Mouse (Mus musculus): Measurements from ENCODE around the gene Fdxr.

Gene Fdxr

DNA sequence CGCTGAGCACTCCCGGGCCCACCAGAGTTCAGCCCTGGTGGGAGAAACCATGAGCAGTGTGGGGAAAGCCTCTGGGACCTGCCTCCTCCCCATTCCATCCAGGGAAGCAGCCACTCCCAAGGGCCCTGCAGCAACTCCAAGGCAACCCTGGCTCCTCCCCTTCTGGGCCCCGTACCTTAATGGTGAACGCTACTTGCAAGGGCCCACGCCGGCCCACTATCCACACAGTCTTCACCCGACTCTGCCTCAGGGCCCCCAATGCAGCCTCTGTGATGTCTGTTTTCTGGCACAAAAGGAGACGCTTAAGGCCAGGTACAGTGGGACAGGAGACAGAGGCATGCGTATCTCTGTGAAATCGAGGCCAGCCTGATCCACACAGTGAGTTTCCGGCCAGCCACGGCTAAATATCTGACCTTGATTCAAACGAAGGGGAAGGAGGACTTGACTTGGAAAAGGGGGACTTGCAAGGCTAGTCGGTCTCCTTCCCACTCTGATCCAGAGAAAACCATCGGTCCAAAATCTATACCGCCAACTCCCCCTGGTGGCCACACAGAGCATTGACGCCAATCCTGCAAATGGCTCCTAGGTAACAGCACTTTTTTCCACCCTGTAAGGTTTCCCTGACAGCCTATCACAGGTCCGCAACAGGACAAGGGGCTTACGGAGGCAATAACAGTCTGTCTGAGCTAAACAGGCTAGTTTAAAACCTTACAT, 6.5 kb downstream of the Fdxr start:
- peak; percentile 84 to 94 for DNase-seq (ENCODE audit: inconsistent age in 2 of 2, low spot score in 1 of 2)

GRCm38 (mm10) chr11:115269330-115270066, 7.4 kb downstream of the Fdxr start:
- DNase-seq (ENCODE audit: inconsistent age in 2 of 2, low spot score in 1 of 2), result peak in 1 of 2 experiments; percentile 55

DNA sequence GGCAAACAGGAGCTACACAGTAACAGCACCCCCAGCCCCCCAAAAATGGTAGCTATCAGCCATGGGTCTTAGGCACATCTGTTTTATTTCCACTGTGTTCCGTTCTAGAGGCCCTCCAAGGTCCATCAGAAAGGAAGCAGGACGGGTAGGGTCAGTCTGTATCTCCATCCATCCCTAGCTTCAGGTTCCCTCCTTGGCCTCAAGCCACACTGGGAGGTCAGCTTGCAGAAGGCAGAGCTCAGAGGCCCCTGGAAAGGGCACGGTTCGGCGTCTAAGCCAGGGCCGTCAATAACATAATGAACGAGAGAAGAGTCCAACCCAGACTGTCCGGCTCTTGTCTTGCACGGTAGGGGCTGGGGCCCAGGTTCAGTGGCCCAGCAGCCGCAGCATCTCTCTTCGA, 8.9 kb downstream of the Fdxr start:
- DNase-seq (ENCODE audit: inconsistent age in 2 of 2, low spot score in 1 of 2), result peak; percentile 42 to 66

DNA sequence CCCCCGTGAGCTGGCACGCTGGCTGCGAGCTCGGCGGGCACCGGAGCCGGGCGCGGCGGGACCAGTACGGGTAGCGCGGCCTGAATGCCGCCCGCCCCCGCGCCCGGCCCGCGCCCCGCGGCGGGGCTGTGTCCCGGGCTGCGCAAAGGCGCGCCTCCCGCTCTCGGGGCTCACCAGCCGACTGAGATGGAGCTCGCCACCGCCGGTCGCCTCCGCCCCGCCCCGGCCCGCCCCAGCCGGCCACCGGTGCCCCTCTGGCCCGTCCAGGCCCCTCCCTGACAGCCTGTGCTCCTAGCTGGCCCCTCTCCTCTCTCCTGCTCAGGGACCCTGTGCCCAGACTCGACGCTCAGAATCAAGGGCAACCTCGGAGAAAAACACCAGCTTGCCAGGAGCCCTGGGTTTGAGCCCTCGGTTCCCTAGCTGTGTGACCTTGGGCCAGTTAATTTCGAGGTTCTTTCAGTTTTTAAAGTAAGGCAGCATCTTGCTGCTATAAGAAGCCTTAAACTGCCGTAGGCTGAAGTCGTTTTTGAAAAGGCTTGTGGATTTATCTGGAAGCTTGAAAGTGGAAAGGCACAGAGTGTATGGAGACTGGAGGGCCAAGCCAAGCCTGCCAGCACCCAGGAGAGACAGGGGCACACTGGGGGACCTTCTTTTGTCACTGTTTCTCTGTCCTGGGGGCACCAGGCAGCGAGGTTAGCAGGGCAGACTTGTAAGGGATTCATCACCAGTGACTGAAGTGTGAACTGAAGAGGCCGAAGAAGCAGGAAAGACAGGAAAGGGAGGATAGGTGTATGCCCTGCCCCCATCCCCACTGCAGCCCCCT, 9.6 kb downstream of the Fdxr start, which contains the start of gene Grin2c:
Gene Grin2c, minus strand, starts transcription at position 183 of the 823 bp plus-strand sequence.
- DNase-seq (ENCODE audit: inconsistent age in 2 of 2, low spot score in 1 of 2), result peak; percentile 65 to 82

DNA sequence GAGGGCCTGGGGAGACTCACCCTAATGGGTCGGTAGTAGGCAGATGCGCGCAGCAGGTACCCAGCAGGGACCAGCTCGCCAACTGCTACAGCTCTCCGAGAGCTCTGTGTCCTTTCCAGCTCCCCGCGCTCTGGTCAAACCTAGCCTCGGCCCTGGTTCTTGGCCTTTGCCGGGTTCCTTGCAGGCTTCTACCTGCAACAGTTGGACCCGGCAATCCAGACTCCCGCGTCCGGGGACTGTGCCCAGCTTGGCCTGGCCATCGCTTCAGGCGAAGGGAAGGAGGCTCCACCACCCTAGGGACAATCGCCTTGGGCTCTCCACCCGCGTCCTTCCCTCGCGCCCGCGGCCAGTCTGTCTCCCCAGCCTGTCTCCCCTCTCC, 10.5 kb downstream of the Fdxr start:
- DNase-seq (ENCODE audit: inconsistent age in 2 of 2, low spot score in 1 of 2), result peak; percentile 66 to 84

DNA sequence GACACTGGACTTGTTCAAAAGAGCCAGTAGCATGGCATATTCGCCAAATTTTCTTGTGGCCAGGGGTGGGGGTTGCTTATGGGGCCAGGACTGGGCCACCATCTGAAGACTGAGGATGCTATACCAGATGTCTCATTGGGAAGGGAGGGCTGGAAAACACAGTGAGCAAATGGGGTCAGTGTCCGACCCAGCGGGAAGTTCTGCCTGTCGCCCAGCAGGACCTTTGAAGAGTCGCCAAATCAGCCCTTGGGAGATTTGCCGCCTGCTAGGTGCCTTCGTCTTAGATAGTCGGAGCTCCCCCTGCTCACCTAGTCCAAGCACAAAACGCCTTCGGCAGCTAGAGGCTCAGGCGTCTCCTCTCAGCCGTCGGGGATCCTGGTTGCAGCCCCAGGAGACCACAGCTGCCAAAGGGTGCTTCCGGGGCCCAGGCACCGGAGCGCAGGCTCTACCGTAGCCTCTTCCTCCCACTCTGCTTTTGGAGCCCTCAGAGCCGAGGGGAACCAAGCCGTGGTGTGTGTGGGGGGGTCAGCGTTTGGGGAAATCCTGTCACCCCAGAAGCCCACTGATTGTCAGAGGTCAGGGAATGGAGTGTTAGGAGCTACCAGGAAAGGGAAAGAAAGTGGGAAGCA, 11.0 kb downstream of the Fdxr start:
- DNase-seq (ENCODE audit: inconsistent age in 2 of 2, low spot score in 1 of 2), result peak in 1 of 2 experiments; percentile 45

DNA sequence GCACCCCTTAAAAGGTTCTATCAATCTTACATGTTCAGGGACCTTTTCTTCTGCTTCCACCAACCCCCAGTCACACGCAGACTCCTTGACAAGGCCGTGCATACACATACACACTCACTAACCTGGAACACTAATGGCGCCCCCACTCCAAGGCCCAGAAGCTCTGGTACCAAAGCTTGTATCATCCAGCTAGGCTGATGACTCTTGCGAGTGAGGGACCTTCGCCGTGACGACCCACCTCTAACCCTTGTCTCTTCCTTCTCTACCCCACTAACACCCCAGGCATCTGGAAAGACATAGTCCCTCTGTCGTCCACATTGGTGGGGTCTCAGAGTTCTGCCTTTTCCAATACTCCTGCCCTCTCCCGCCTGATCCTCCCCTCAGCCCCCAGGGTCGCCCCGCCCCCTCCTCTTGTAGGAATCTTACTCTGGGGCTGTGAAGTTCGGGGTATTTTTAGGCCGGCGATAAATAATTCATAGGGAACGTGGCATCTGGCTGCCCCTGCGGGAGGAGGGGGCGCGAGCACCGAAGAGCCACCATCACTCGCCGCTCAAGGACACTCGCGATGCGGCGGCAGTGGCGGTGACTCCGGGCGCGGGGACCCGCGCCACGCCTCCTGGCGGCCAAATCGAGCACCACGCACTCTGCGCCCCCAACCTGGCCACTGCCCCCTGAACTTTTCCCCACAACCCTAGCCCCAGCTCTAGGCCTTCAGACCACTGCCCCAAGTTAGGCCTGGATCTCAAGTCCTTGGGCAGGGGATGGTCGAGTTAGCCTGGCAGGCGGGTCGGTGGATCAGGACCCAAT, 11.8 kb downstream of the Fdxr start:
- DNase-seq (ENCODE audit: inconsistent age in 2 of 2, low spot score in 1 of 2), result peak in 1 of 2 experiments; percentile 52

GRCm38 (mm10) chr11:115264136-115264861, 12.6 kb downstream of the Fdxr start:
- no peak for DNase-seq (ENCODE audit: inconsistent age in 2 of 2, low spot score in 1 of 2)

- DNase-seq (ENCODE audit: inconsistent age in 2 of 2, low spot score in 1 of 2), result no peak
Measured at GRCm38 (mm10) chr11:115262954-115263353, 13.9 kb downstream of the Fdxr start.

GRCm38 (mm10) chr11:115259134-115259533, 17.7 kb downstream of the Fdxr start:
- no peak for DNase-seq (ENCODE audit: inconsistent age in 2 of 2, low spot score in 1 of 2)

DNA sequence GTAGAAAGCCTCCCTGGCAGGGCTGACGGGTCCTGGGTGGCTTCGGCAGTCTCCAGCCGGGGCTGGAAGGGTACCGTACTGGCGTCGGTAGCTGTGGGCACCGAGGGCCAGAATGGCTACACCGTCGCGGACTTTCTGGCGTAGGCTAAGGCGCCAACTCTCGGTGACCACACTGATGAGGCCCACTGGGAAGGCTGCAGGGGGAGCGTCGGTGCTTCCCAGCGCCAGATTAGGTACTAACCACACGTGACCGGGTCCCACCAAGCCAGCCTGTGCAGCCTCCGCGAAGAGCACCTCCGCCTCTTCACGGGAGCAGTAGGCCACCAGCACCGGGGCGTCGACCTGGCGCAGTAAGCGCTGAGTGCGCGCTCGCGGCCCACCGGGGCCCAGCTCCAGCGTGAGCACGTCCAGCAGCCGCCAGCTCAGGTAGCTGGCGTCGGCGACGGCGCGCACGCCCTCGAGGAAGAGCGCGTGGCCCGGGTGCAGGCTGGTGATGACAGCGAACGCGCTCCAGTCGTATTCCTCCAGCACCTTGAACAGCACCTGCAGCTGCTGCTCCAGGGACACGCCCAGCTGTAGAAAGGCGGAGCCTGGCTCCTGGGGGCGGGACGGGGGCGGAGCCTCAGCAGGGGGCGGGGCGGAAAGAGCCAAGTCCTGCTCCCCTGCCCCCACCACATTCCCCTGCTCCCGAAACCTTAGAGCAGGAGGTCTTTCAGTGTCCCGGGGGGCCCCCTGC, 18.9 kb downstream of the Fdxr start:
- no peak for DNase-seq (ENCODE audit: inconsistent age in 2 of 2, low spot score in 1 of 2)

DNA sequence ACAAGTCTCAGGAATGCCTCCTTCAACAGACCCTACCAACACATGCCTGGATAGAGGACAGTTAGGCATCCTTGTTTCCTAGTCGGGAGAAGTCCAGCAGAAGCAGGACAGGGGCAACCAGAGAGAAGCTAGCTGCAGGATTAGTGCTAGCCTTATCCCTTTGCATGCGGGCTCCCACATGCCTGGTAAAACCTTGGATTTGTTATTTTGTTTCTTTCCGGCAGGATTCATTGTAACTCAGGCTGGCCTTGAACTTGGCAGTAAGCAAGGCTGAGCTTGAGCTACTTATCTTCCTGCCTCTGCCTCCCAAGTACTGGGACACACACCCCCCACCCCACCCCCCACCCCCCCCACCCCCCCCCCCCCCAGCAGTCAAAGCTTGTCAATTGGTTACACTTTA, 25.6 kb downstream of the Fdxr start:
- peak in 1 of 2 experiments; percentile 58 for DNase-seq (ENCODE audit: inconsistent age in 2 of 2, low spot score in 1 of 2)

DNA sequence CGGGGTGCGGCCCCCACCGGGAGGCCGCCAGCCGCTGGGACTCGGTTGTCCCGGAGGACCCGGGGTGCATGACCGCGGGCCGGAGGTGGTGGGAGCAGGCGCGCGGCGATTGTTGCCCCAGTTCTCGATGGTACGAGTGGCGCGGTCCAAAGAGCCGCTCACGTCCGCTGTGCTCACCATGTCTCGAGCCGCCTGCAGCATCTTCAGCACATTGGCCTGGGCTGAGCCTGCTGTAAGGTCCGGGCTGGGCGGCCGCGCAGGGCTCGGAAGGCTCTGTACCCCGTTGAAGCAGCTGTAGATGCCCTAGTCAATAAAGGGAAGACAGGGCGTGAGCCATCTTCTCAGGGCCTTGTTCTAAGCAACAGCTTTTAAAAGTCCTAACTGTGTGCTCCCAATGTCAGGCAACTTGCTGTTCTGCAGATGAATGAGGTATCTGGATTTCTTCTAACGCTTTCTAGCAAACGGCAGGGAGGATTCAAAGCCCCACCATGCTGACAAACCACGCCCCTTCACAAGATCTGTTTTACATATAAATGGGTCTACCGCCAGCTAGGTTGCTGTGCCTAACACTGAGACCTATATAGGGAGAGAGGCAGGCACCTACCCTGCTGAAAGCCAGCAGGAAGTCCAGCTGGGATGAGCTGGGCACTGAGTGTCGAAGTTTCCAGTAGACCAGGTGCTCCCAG, 26.3 kb downstream of the Fdxr start:
- DNase-seq (ENCODE audit: inconsistent age in 2 of 2, low spot score in 1 of 2), result no peak

DNA sequence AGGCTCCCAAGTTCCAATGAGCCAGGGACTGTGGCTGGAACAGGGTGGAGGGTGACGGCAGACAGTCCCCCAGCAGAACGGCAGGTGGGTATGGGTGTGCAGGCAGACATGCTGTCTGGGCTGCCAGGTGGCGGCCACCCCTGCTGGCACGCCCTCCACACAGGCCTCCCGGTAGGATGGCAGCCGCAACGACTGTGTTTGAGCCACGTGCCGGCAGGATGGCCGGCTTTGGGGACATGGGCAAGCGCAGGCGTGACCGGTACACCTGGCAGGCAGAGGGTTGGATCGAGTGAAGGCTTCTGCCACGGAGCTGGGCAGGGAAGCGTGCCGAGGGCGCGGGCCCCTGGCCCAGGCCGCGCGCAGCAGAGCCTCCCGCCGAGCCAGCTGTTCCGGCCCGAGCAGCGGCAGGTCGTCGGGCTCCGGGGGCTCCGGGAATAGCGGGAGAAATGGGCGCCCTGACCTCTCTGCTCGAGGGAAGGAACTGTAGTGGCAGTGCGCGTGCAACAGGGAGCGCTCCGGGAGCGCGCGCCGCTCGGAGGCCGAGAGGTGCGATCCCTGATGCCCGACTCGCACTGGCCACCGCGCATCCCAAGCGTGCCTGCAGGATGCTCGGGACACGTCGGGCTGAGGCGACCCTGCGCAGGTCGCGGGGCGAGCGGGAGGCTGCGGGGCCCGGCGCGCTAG, 27.0 kb downstream of the Fdxr start:
- peak; percentile 50 to 70 for DNase-seq (ENCODE audit: inconsistent age in 2 of 2, low spot score in 1 of 2)

- DNase-seq (ENCODE audit: inconsistent age in 2 of 2, low spot score in 1 of 2), result no peak
Measured at GRCm38 (mm10) chr11:115247945-115248344, 28.9 kb downstream of the Fdxr start.

- DNase-seq (ENCODE audit: inconsistent age in 2 of 2, low spot score in 1 of 2), result no peak
Measured at GRCm38 (mm10) chr11:115247240-115247639, 29.6 kb downstream of the Fdxr start.

DNA sequence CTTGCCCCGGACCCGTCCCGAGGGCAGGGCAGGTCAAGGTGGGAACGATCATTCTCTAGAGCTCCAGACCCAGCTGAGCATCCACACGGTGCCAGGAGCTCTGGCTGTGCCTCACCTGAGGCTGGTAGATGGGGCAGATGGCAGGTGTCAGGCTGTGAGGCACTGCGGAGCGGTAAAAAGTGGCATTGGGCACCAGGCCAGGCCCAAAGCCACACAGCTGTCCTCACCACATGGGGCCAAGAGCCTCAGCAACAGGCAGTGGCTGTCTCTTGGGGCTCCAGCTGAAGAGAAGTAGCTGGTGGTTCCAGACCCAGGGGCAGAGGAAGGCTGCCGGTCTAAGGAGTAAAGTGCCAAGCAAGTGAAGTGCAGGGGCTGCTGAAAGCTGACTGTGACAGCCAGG, 30.5 kb downstream of the Fdxr start:
- DNase-seq (ENCODE audit: inconsistent age in 2 of 2, low spot score in 1 of 2), result no peak

- DNase-seq (ENCODE audit: inconsistent age in 2 of 2, low spot score in 1 of 2), result no peak
Measured at GRCm38 (mm10) chr11:115244840-115245239, 32.0 kb downstream of the Fdxr start.

Measured in adrenal gland, adult (tissue).